Mouse (Mus musculus): ENCODE measurements at regions not wholly inside any gene's neighbourhood (a gene's known extent, or its start where the extent isn't known, plus 50 kb on each side); places are given as distances from the start of the nearest gene placed in this dataset.
A peak's percentile ranks its signal among the peaks of the same experiment; 100 is the strongest.

DNA sequence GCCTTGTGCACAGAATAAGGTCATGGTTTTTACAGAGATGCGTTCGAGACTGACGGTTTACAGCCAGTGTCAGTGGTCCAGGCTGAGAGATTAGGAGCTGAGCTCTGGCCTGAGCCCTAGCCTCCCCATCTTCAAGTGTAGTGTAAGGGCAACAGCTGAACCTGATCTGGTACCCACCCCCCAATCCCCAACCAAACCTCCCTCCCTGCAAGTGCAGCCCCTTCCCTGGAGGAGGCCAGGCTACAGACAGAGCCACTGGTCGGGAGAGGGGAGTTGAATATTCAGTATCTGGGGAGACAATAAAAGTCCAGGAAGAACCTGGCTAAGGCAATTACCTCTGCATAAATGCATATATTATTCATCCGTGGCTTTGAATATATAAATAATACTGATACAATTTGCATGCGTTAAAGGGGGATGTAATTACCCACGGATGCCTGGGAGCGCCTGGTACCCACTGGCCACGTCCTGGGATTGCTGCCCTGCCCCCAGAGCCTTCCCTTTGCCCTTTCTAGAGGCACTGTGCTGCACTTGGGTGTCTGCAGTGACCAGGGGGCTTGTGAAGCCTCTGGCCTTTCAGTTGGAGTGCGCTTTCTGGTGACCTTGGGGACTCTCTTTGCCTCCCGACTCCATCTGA lies 95.5 kb upstream of the Mvb12b start:
- no peak for DNase-seq (ENCODE audit: inconsistent ontology term)

DNA sequence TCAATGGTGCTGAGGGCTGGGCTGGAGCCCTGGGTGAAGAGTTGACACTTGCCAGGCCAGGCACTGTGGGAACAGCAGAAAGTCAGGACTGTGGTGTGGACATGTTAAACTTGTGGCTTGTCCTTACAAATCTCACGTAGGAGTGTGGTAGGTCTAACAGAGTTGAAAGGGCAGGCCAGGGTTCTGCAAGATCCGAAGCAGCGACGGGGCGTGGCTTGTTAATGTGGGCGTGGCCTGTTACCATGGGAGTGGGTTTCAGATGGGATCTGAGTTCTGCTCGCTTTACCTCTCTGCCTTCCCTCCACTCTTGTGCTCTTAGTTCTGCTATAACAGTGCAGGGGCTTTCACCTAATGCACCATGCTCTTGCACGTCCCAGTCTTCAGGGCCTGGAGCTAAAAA lies 94.2 kb upstream of the Mvb12b start:
- DNase-seq (ENCODE audit: inconsistent ontology term) = no peak

DNA sequence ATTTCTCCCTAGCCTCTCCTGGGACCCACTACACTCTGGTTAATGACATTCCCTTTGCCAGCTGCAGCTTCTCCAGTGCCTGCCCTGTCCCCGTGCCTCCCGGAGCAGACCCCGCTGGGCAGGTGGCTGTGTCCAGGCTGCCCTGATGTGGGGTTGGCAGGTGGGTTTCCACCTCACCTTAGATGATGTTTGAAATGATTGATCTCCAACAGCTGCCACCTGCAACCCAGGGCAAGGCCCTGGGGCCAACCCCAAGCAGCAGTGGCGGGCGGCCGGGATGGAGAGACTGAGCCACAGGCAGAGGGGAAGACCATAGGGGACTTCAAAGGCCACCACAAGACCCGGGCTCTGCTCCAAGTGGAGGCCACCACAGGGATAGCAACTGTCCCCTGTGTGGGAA lies 93.6 kb upstream of the Mvb12b start:
- no peak for DNase-seq (ENCODE audit: inconsistent ontology term)

DNA sequence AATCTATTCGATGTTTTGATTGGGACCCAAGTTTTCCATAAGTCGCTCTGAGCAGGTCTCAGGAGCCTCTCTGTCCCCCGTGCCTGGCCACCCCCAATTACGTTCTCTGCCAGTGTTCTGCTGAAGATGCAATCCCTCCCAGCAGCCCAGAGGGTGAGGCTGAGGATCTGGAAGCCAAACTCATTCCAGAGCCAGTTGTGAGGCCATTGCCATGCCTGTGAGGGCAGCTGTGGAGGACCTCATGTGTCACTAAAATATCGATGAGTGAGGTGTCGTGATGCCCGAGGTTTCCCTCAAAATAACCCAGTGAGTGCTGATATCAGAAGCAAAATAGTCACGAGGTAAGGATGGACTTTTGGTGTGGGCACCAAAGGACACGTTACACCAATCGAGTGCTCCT lies 93.1 kb upstream of the Mvb12b start:
- no peak for DNase-seq (ENCODE audit: inconsistent ontology term)

DNA sequence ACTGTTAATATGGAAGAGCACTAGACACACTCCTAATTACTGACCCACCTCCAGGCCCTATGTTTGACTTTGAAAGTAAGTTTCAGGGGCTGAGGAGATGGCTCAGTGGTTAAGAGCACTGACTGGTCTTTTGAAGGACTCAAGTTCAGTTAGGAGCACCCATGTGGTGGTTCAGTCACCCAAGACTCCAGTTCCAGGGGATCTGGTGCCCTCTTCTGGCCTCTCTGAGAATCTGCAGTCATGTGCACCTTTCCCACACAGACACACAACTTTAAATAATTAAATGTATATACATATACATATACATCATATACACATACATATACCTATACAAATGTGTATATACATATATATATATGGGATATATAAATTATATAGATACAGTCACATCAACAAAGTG lies 91.5 kb upstream of the Mvb12b start:
- no peak for DNase-seq (ENCODE audit: inconsistent ontology term)

DNA sequence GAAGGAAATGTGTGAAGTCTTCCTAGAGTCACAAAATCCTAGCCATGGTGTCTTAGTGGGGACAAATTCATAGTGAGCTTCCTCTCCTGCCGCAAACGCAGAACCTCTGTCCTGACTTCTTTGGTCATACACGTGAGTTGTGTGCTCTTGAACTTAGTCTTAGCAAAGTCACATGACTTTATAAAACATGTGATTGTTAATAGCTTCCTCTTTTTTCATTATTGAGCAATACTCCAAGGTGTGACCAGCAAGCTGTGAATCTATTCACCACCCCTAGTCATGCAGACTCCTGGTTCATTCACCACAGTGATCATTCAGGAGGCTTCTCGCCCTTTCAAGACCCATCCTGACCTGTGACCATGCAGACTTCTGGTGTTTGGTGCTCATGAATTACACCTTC lies 90.8 kb upstream of the Mvb12b start:
- no peak for DNase-seq (ENCODE audit: inconsistent ontology term)

DNA sequence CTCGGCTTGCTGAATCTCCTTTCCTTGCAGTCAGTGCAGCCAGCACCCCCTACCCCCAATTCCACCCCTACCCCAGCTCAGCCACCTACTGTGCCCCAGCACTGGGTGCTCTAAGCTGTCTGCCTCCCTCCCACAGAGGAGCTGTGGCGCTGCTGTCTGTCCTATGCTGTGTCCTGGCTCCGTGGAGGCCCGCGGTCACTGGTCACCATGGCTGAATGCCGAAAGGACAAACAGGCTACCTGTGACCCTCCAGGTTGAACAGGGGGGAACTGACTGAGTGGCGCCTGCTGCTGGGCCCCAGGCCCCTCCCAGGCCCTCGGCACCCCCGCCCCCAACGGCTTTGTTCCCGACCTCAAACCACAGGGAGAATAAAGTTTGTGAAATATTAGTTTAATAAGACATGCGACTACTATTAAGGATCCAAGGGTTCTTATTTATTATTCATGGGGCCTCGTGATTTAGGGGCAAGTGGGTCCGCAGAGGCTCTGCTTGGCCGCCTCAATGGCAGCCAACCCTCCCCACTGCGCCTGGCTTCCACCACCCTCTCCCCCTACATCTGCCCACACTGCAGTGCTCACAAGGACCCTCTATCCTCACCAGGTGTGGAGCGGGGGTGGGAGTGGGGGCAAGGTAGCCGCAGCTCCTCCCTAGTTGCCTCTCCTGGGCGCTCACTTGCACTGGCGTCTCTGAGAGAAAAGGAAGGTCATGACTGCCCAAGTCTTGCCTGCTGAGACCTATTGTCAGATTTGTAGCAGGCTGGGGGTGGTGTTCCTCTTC lies 90.0 kb upstream of the Mvb12b start:
- DNase-seq (ENCODE audit: inconsistent ontology term) = no peak

DNA sequence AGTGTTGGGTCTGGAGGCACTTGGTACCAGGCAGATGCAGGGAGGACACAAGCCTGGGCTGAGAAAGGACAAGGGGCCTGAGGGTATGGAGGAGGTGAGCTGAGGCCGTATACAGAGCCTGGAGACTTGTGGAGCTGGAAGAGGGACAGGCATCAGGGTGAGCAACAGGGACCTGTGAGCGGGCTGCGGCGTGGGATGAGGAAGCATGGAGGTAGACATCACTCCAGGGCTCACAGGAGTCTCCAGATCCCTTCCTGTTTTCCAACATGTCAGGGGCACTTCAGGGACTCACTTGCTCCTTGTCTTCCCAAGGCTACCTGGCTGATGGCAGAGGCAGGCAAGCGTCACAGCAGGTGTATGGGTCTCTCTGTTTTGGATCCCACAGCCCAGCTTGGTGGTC lies 89.4 kb upstream of the Mvb12b start:
- no peak for DNase-seq (ENCODE audit: inconsistent ontology term)

DNA sequence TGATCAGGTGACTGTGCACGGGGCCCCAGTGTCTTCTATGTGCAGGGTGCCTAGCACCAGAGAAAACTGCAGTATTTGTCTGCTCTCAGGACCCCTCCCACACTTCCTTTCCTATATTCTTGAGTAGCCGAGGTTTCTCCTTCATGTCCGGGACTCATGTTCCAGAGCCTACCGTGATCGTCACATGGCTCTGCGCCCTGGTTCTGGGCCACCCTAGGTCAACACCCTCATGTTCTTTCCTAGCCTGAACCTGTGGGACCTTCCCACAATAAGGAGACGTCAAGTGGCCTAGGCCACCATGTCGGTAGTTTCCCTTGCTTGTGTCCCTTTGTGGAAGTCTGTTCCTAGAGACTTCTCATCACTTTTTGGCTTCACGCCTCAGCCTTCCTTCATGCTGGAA lies 88.4 kb upstream of the Mvb12b start:
- DNase-seq (ENCODE audit: inconsistent ontology term) = no peak

DNA sequence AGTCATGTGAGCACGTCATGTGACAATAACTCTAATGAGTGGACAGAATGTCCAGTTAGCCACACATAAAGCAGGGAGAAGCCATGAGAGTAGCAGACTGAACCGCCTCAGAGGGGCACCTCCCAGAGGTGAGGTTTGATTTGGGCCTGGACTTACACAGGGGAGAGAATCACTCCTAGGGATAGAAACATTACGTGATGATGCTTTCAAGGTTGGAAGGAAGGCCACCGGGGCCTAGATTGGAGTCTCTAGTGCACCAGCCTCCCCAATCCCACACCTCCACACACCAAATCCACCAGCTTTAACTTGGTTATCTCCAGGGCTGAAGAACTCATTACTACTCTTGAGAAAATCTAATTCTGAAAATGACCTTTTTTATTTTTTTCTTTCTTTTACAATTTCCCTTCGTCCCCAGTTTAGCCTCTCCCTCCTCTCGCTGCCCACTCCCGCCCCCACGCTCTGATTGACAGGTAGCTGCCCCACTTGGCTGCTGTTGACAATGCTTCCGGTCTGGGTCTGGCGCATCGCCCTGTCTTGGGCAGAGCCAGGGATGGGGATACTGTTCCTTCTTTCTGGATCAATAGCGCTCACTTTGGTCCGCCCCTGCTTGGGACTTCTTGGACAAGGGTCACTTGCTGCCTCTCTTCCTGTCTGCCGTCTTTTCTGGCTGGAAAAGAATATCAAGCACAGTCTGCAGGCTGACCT lies 87.8 kb upstream of the Mvb12b start:
- peak; percentile 43 for DNase-seq (ENCODE audit: inconsistent ontology term)

DNA sequence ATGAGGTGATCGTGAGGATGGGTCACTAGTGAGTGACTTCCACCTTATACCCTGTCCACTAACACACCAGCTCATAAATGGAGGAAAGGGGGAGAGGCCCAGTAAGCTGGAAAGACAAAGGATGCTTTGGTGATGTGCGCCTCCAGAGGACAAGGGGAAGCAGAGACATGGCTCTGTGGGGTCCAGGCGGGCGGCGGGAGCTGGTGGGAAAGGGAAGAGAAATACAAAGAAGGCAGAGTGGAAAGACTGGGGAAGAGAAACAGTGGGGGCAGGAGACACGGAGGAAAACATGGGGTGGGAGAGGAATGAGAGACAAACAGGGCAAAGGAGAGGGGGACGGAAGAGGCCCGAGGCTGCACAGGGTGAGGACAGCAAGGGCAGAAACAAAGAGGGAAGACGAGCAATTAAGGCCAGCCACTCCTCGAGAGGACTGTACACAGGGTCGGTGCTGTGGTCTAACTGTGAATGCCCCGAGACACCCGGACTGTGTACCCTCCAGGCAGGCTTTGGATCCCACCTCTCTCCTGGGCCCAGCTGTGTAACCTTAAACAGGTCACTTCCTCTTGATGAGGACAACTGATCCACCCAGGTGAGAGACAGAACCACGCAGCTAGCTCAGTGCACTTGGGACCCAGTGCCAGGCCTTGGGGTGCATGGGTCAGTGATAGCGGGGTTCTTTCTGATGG lies 87.1 kb upstream of the Mvb12b start:
- DNase-seq (ENCODE audit: inconsistent ontology term) = no peak

DNA sequence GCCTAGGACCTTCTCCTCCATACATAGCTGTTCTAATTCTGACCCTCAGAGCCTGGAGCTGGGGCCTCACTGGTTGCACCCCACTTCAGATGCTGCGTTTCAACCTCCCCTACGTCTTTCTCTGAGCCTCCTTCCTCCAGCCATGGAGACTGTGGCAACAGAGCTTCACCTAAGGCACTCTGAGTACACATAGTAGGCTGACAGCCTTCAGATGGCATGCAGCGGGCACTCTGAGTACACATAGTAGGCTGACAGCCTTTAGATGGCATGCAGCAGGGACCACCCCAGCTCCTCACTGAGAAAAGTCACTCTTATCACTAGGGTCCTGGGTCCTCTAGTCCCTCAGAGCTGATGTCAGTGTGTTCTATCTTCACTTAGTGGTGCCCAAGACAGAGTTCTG lies 86.3 kb upstream of the Mvb12b start:
- no peak for DNase-seq (ENCODE audit: inconsistent ontology term)

DNA sequence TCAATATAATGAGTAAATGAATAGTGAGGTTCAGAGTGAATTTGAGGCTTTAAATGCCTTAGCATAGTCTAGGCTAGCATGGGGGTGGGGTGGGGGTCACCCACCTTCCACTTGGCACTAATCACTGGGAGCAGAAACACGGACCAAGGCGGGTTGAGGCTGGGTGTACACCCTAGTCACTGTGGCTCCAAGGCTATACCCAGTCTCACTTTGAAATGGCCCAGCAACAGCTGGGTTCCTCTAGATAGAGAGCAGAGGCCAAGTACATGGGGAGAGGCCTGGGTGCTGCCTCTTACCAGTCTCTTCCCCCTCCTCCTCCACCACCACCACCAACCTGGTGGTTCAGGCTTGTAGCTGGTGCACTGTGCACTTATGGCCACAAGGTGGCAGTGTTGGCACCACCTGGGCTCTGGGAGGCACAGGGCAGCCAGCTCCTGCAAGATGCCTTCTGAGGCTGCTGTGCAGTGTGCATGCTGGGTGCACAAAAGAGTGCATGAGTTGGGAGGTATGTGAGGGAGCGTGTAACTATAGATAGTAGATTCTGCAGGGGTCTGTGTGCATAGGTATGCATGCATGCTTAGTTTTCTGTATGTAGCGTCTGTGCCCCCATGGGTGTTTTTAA lies 85.6 kb upstream of the Mvb12b start:
- DNase-seq (ENCODE audit: inconsistent ontology term) = peak; percentile 56

DNA sequence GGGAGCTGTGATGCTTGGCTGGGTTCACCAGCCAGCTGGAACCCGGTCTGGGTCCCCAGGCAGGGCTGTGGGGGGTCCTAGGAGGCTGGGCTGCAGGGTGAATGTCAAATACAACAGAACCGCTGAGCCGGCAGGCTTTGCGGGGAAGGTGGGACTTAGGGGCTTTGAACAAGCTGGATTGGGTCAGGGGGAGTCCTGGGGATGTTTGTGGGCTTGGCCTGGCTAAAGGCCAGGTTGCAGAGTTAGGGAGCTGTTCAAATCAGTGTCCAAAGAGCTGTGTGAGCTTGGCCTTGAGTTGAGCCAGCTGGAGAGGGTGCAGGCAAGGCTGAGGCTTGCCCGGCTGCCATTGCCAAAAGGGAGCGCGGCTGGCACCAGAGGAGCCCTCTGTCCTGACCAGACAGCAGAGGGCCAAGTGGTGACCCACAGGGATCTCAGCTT lies 79.3 kb upstream of the Mvb12b start:
- DNase-seq (ENCODE audit: inconsistent ontology term) = peak; percentile 69

DNA sequence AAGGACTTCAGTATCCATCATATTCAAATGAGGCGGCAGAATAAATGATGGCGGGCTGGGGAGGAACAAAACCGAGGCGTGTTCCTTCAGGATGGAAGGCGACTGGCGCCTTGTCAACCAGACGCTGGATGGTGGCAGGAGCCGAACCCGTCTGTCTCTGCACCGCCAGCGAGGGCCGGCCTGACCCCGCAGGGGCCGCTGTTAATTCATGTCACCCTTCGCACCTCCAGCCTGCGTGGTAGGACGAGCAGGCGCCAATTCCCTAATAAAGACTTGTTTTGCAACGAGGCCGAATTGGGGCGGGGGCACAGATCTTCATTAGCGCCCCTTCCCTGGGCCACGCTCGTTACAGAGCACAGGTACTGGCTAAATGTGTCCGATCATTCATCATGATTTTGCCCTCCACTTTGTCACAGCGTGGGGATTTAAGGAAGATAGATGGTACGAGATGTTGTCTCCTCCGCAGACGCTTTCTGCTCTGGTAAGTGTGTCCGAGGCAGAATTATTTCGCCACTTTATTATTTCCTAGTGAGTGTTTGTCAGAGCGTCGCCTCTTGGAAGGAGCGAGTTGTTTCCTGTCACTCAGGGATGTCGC lies 78.7 kb upstream of the Mvb12b start:
- peak; percentile 4 for DNase-seq (ENCODE audit: inconsistent ontology term)

DNA sequence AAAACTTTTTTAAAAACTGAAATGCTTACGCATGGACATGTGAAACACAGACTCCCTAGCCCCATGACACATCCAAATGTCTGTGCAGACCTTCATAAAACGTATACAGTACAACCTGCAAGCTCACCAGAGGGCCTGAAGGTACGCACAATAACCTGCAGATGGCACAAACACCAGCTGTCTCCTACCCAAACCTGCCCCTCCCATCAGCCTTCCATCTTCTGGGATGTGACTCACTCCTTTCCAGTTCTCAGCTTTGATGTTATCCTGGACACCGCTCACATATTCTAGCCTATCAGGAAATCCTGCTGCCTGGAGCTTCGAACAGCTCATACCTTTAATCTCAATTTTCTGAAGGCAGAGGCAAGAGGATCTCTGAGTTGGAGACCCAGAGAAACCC lies 76.3 kb upstream of the Mvb12b start:
- no peak for DNase-seq (ENCODE audit: inconsistent ontology term)

DNA sequence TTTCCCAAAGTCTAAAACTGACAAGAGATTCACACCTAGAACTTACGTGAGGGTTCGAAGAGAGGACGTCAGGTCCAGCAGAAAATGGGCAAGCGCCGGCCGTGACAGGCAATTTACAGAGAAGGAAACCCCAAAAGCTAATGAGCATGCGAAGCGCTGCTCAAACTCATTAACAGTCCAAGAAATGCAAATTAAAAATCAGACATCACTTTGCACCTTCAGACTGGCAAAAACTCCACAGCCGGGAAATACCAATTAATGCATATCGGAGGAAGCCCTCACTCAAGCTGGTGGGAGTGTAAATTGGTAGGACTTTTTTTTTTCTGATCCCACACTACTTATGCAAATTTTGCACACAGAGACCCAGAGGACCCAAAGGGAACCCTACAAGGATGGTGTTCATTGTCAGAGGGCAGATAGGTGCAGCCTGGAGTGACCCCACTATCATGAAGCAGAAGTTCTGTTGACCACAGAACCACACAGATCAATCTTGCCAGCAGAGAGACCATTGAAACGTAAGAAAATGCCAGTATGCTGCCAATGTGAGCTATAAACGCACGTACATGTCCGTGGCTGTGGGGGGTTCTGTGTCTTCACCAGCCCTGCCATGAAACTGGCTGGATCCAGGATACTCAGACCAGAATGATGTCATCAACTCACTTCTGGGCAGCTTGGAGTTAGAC lies 74.8 kb upstream of the Mvb12b start:
- no peak for DNase-seq (ENCODE audit: inconsistent ontology term)

DNA sequence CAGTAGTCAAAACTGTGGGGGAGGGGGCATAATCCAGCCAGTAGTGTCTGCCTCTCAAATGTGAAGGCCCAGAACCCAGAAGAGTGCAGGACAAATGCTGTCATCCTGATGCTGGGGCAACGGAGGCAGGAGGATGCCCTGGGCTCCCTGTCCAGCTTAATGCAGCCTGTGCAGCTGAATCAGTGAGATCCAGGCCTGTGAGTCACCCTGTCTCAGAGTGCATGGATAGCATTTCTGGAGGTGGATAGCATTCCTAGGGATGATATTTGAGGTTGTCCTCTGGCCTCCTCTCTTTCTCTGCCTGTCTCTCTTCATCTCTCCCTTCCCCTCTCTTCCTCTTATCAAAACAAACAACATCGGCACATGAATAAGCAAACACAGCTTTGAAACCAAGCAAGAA lies 73.8 kb upstream of the Mvb12b start:
- DNase-seq (ENCODE audit: inconsistent ontology term) = peak; percentile 58

DNA sequence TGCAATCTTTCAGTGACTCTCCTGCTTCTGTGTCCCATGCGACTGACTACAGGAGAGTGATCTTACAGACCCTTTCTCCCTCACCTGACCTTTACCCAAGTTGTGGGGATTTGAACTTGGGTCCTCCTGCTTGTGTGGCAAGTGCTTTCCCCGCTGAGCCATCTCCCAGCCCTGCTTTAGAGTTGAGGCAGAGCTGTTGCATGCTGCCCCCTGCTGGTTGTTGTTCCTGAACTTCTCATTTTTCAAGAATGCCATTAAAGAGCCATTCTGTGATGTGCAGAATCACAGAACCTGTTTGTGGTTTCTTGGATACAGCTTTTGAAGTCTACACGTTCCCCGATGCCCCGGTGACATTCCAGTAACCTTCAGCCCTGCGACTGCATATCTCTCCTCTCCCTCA lies 70.0 kb upstream of the Mvb12b start:
- DNase-seq (ENCODE audit: inconsistent ontology term) = no peak

DNA sequence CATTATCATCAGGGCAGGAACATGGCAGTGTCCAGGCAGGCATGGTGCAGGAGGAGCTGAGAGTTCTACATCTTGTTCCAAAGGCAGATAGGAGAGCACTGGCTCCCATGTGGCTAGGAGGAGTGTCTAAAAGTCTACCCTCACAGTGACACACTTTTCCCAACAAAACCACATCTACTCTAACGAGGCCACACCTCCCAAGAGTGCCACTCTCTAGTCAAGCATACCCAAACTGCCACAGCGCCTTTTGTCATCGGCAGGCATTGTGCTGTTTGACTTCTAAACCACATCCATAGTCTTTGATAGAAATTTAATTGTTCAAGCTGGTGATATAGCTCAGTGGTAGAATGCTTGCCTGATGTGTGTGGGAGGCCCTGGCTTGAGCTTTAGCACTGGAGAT lies 56.6 kb upstream of the Mvb12b start:
- peak; percentile 14 for DNase-seq (ENCODE audit: inconsistent ontology term)

DNA sequence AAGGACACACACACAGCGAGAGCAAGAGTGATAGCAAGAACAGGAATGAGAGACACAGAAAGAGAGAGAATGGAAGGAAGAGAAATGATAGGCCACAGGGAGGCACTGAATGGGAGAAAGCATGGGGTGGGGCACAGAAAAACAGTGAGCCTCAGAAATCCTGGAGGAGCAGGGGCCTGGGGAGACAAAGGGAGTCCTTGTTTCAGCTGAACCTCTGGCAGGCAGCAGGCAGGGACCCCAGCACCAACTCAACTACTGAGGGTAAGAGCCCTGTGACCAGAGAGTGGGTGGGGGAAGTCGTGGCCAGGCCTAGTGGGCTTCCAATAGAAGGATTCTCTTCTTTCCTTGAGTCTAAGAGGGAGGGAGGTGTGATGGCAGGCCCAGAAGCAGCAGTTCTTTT lies 54.3 kb upstream of the Mvb12b start:
- DNase-seq (ENCODE audit: inconsistent ontology term) = no peak
